Mouse (Mus musculus): ENCODE measurements around the gene Phactr2.

DNA sequence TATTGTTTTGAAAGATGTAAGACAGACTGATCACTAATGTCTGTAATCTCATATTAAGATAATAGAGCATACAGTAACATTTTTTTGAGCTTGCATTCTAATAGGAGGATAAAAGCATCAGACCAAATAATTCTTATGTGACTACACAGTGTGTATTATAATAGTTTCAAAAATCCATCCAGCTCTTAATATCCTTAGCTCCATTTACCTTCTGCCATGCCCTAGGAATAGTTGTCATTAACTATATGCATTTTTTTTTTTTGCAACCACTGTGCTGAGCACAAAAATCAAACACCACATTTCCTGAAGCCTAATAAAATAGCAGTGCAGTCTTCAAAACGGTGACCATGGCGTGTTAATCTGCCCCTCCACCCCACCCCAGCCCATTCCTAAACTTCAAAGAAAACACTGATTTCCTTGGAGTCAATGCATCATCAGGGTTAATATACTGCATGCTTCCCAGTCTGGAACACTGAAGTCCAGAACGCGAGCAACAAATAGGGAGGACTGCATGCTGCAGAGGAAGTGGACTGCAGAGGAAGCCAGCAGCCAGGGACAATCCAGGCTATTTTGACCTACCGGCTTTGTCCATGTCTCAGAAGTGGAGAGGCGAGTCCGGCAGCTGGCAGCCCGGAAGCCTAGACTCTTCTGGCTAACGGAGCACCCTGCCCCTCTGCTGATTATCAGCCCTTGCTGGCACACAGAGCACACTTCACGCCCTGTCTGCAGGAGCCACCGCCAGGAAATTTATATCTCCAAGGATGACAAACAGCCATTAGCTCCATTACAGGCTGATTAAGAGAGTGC is 85.9 kb downstream of the Phactr2 start:
- TF ChIP-seq GATA2 (IDR thresholded peaks at IDR 0.05; ENCODE audit: borderline replicate concordance, low read depth, low read length) (no peak), CTCF (IDR thresholded peaks at IDR 0.05; ENCODE audit: low read depth, low read length) (no peak), TAL1 (conservative IDR thresholded peaks at IDR 0.05; ENCODE audit: low read depth, low read length) (no peak)
